Mouse (Mus musculus) hindbrain, embryonic 11.5 days (tissue): ENCODE data around the gene Muc5ac. TPM values are rescaled to one million over a fixed set of nuclear protein-coding genes. Genes with fewer than 3 reads are reported as not detected.
A peak's percentile ranks its signal among the peaks of the same experiment; 100 is the strongest.

ENCODE experiments used
- ATAC-seq: fragments of 200-750 bp; cut with Nextera tagmentation; 2 replicates; pipeline ENCODE4 v1.8.0; 2017; ENCODE audit warnings: mild to moderate bottlenecking, moderate TSS enrichment, moderate library complexity; ENCODE audit not compliant: low FRiP score
- DNase-seq: peaks from one replicate; pipeline ENCODE4 v3.0.0-alpha.2; 2015; ENCODE audit warnings: low spot score
- H3K27ac ChIP-seq: fragments of 300-500 bp; sonication (generic); 2 replicates; pipeline ENCODE4 v1.5.1; 2014; ENCODE audit warnings: mild to moderate bottlenecking, low read depth, low read length
- H3K27me3 ChIP-seq: fragments of 300-500 bp; sonication (generic); 2 replicates; pipeline ENCODE4 v1.6.1; 2014; ENCODE audit warnings: mild to moderate bottlenecking, low read length, moderate library complexity, mixed read lengths; ENCODE audit not compliant: control insufficient read depth, insufficient read depth
- H3K36me3 ChIP-seq: fragments of 300-500 bp; sonication (generic); 2 replicates; pipeline ENCODE4 v1.6.1; 2014; ENCODE audit warnings: mild to moderate bottlenecking, low read length, moderate library complexity, mixed read lengths; ENCODE audit not compliant: control insufficient read depth, insufficient read depth
- H3K4me1 ChIP-seq: fragments of 300-500 bp; sonication (generic); replicated peaks from 2 replicates; pipeline ENCODE4 v1.6.1; 2014; ENCODE audit warnings: low read length, mixed read lengths; ENCODE audit not compliant: control insufficient read depth, insufficient read depth
- H3K4me2 ChIP-seq: fragments of 300-500 bp; sonication (generic); replicated peaks from 2 replicates; pipeline ENCODE4 v1.6.1; 2014; ENCODE audit warnings: mild to moderate bottlenecking, low read depth, low read length
- H3K4me3 ChIP-seq: fragments of 300-500 bp; sonication (generic); 2 replicates; pipeline ENCODE4 v1.5.1; 2014; ENCODE audit warnings: low read depth, low read length
- H3K9ac ChIP-seq: fragments of 300-500 bp; sonication (generic); 2 replicates; pipeline ENCODE4 v1.6.1; 2014; ENCODE audit warnings: low read depth, low read length
- H3K9me3 ChIP-seq: fragments of 300-500 bp; sonication (generic); 2 replicates; pipeline ENCODE4 v1.6.1; 2016; ENCODE audit warnings: low read length; ENCODE audit not compliant: control insufficient read depth
- WGBS: fragments of 180-500 bp; shearing (Covaris S2); extraction: QIAGEN DNeasy Blood & Tissue Kit; methylation state at CpG from one replicate; pipeline ENCODE4 v1.1.7; 2014; 5-methylcytosine and 5-hydroxymethylcytosine counted together
- polyA plus RNA-seq: library from polyadenylated mRNA; unstranded; fragments of >200 nt; fragmentation: Nextera tagmentation; extraction: Ambion mirVana; gene quantifications from 2 replicates; pipeline ENCODE4 v1.2.1, GENCODE M21; 2014

The Muc5ac gene
- polyA plus RNA-seq, 1 experiment from 2014 or later = not detected

GRCm38 (mm10) chr7:141818267-141818666 is 29.5 kb downstream of the Muc5ac start:
- Histone ChIP-seq H3K4me3 (no peak overlapping the region), H3K4me1 (0 out of 2 replicates have a peak, but pooled peaks cover 2% of the 10 kb centered on the region), H3K9me3 (no peaks in the 10 kb centered on the region), H3K27ac (no peak overlapping the region), H3K4me2 (no peak overlapping the region), H3K9ac (no peak overlapping the region), H3K36me3 (no peaks in the 10 kb centered on the region), H3K27me3 (no peaks in the 10 kb centered on the region)
- DNase-seq (peak; percentile 4), ATAC-seq (no peak)
- 86% methylated on average over 3 of the region's 3 CpGs for WGBS

- WGBS = 72% methylated on average over 4 of the region's 4 CpGs
- Histone ChIP-seq H3K4me3 (no peak overlapping the region), H3K27ac (no peak overlapping the region), H3K4me1 (no peaks in the 10 kb centered on the region), H3K4me2 (no peak overlapping the region), H3K9me3 (no peaks in the 10 kb centered on the region), H3K27me3 (no peaks in the 10 kb centered on the region), H3K9ac (no peak overlapping the region), H3K36me3 (no peaks in the 10 kb centered on the region)
- ATAC-seq = no peak
- no peak for DNase-seq
Measured at GRCm38 (mm10) chr7:141822582-141823261, 34.0 kb downstream of the Muc5ac start.

DNA sequence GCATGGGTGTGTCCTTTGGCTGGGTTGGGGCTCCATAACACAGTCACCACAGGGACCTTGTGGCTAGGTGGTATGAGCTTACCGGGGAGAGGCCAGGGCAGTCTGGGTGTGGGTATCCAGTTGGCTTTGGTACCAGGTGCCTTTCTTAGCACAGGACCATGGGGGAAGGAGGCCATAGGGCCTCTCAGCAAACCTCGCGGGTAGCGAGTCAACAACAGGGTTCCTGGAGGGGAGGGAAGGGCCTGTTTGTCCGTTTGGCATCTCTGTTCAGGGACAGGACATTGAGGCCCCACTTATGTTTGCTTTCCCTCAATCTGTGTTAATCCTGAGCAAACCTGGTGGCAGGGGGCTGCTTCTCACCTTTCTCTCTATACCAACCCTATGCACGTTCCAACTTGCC is 34.9 kb downstream of the Muc5ac start:
- H3K36me3 ChIP-seq = no peaks in the 10 kb centered on the region
- no peaks in the 10 kb centered on the region for H3K9me3 ChIP-seq
- ATAC-seq (no peak), DNase-seq (no peak)
- WGBS = 76% methylated on average over 6 of the region's 6 CpGs
- no peak overlapping the region for H3K27ac ChIP-seq
- no peak overlapping the region for H3K4me2 ChIP-seq
- no peaks in the 10 kb centered on the region for H3K27me3 ChIP-seq
- H3K4me1 ChIP-seq = no peaks in the 10 kb centered on the region
- H3K9ac ChIP-seq = no peak overlapping the region
- H3K4me3 ChIP-seq = no peak overlapping the region

DNA sequence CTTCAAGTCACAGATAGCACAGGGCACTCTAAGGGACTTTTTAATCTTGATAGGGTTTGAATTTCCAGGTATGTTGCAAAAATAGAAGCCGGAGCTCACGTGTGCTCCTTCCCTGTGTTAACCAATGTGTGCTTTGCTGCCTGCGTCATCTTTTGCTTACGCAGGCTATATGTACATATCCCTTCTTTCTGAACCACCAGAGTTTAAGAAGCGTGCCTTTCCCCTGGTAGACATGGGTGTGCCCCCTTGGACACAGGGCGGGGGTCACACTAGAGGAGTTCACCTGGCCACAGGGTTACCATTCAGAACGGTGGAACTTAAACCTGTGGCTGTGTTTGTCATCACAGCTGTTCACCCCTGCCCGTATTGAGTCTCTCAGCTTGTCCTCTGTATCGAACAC is 35.6 kb downstream of the Muc5ac start:
- DNase-seq (no peak), ATAC-seq (no peak)
- Histone ChIP-seq H3K27ac (no peak overlapping the region), H3K4me2 (no peak overlapping the region), H3K4me3 (no peak overlapping the region), H3K9me3 (no peaks in the 10 kb centered on the region), H3K27me3 (no peaks in the 10 kb centered on the region), H3K36me3 (no peaks in the 10 kb centered on the region), H3K9ac (no peak overlapping the region), H3K4me1 (no peaks in the 10 kb centered on the region)
- 87% methylated on average over 9 of the region's 9 CpGs for WGBS

- DNase-seq (no peak), ATAC-seq (no peak)
- 83% methylated on average over 7 of the region's 7 CpGs for WGBS
- Histone ChIP-seq H3K9ac (no peak overlapping the region), H3K4me3 (no peak overlapping the region), H3K4me2 (no peak overlapping the region), H3K9me3 (no peaks in the 10 kb centered on the region), H3K4me1 (no peaks in the 10 kb centered on the region; the same call in 1 of the 2 replicates), H3K27me3 (no peaks in the 10 kb centered on the region), H3K36me3 (no peaks in the 10 kb centered on the region), H3K27ac (no peak overlapping the region)
Measured at GRCm38 (mm10) chr7:141835941-141836340, 47.2 kb downstream of the Muc5ac start.

DNA sequence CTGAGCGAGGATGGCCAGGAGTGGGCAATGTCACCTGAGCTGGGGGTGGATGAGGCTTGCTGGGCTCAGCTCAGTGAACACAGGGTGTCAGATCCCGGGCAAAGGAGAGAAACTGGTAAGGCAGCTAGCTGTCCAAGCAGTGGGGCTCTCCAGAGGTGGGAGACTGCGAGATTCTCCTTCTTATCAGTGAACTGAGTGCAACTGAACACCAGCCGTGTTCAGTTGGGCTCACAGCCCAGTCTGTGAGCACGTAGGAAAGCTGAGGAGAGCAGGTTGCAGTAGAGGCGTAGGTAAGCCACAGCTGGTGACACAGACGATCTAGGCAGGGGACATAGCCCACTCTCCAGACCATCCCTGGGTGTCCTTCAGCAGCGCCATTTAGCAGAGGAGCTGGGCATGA is 47.7 kb downstream of the Muc5ac start:
- WGBS = 82% methylated on average over 8 of the region's 8 CpGs
- Histone ChIP-seq H3K36me3 (no peaks in the 10 kb centered on the region), H3K4me2 (no peak overlapping the region), H3K9me3 (no peaks in the 10 kb centered on the region), H3K27me3 (no peaks in the 10 kb centered on the region), H3K9ac (no peak overlapping the region), H3K4me3 (no peak overlapping the region), H3K4me1 (no peaks in the 10 kb centered on the region; the same call in 1 of the 2 replicates), H3K27ac (no peak overlapping the region)
- DNase-seq (no peak), ATAC-seq (no peak)

DNA sequence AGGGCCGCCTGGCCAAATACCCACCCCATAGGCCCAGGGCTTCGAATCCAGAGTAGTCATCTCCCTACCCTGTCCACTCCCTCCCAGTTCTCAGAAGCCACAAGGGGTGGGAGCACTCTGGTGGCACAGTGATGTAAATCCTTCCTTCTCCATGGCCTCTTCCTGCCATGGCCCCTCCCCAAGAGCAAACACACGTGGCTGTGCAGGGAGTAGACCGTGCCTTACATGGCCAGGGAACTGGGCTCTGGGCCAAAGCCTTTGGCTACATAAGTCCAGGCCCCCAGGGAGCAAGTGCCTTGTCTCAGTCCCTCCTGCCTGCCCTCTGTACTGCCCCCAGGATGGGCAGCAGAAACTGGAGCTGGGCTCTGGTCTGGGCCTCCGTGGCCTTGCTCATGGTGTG is 50.0 kb downstream of the Muc5ac start, which contains the start of gene Muc5b:
Gene Muc5b, plus strand, starts transcription at position 292 of the 400 bp plus-strand sequence.
- WGBS = 60% methylated on average over 5 of the region's 5 CpGs
- ATAC-seq (no peak), DNase-seq (no peak)
- Histone ChIP-seq H3K9ac (no peak within 1 kb of the TSS), H3K4me2 (no peak within 1 kb of the TSS), H3K27ac (no peak within 1 kb of the TSS), H3K4me1 (no peaks in the 10 kb centered on the region; the same call in 1 of the 2 replicates), H3K4me3 (no peak within 1 kb of the TSS), H3K9me3 (no peaks in the 10 kb centered on the region), H3K27me3 (no peaks in the 10 kb centered on the region), H3K36me3 (no peaks in the 10 kb centered on the region)

DNA sequence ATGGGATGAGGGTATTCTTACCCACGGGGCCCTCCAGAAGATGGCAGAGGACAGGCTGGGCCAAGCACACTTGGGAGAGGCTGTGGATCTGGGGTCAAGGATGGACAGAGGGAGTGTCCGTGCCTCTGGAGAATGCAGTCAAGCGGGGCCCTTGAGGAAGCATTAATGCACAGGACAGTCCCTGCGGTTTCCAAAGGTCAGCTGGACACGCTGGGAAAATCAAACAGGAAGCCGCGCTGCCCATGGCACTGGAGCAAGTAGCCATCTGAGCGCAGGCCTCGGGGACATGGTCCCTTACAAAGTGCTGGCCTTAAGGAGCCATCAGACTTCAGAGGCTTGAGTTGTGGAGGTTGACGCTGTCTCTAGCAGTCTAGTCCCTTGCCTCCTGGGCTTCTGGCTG is 51.6 kb downstream of the Muc5ac start:
- WGBS = 83% methylated on average over 10 of the region's 10 CpGs
- no peak overlapping the region for H3K4me2 ChIP-seq
- no peak overlapping the region for H3K27ac ChIP-seq
- H3K27me3 ChIP-seq = no peaks in the 10 kb centered on the region
- no peak for DNase-seq
- no peak overlapping the region for H3K9ac ChIP-seq
- no peak for ATAC-seq
- H3K9me3 ChIP-seq = no peaks in the 10 kb centered on the region
- no peak overlapping the region for H3K4me3 ChIP-seq
- H3K36me3 ChIP-seq = no peaks in the 10 kb centered on the region
- H3K4me1 ChIP-seq = no peaks in the 10 kb centered on the region; the same call in 1 of the 2 replicates

DNA sequence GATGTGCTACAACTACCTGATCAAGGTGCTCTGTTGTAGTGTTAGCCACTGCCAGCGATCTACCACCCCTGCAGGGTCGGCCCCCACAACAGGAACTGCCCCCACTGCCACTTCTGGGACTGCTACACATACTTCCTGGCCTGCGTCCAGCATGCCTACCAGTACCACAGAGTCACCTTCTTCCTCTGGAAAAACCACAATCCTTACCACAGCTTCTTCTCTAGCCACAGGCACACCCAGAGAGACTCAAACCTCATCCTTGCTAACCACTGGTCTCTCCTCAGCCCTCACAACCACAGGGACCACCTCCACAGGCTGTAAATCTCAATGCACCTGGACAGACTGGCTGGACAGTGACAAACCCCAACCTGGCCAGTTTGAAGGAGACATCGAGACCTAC is 72.3 kb downstream of the Muc5ac start:
- no peak for DNase-seq
- Histone ChIP-seq H3K9ac (no peak overlapping the region), H3K27me3 (no peaks in the 10 kb centered on the region), H3K4me1 (no peaks in the 10 kb centered on the region), H3K27ac (no peak overlapping the region), H3K4me2 (no peak overlapping the region), H3K36me3 (no peaks in the 10 kb centered on the region), H3K4me3 (no peak overlapping the region), H3K9me3 (no peaks in the 10 kb centered on the region)
- WGBS = 88% methylated on average over 4 of the region's 4 CpGs
- ATAC-seq = no peak
